Mouse (Mus musculus) stomach, embryonic 15.5 days (tissue): ENCODE results near the gene Znrd1. TPM values are rescaled to one million over a fixed set of nuclear protein-coding genes. Genes with fewer than 3 reads are reported as not detected.

ENCODE experiments used
- ATAC-seq: fragments of 200-750 bp; cut with Nextera tagmentation; 2 replicates; pipeline ENCODE4 v1.8.0; 2017; ENCODE audit warnings: low read depth, moderate number of reproducible peaks, moderate TSS enrichment; ENCODE audit not compliant: insufficient read depth, low FRiP score
- H3K27ac ChIP-seq: fragments of 300-500 bp; sonication (generic); 2 replicates; pipeline ENCODE4 v1.5.1; 2015; ENCODE audit warnings: mild to moderate bottlenecking, inconsistent platforms
- H3K27me3 ChIP-seq: fragments of 300-500 bp; sonication (generic); replicated peaks from 2 replicates; pipeline ENCODE4 v1.6.1; 2015; ENCODE audit warnings: inconsistent platforms
- H3K36me3 ChIP-seq: fragments of 300-500 bp; sonication (generic); 2 replicates; pipeline ENCODE4 v1.6.1; 2015; ENCODE audit warnings: inconsistent platforms
- H3K4me1 ChIP-seq: fragments of 300-500 bp; sonication (generic); 2 replicates; pipeline ENCODE4 v1.6.1; 2015; ENCODE audit warnings: inconsistent platforms
- H3K4me2 ChIP-seq: fragments of 300-500 bp; sonication (generic); 2 replicates; pipeline ENCODE4 v1.6.1; 2015; ENCODE audit warnings: mild to moderate bottlenecking, inconsistent platforms
- H3K4me3 ChIP-seq: fragments of 300-500 bp; sonication (generic); replicated peaks from 2 replicates; pipeline ENCODE4 v1.5.1; 2015; ENCODE audit warnings: inconsistent platforms
- H3K9ac ChIP-seq: fragments of 300-500 bp; sonication (generic); 2 replicates; pipeline ENCODE4 v1.6.1; 2015; ENCODE audit warnings: inconsistent platforms
- H3K9me3 ChIP-seq: fragments of 300-500 bp; sonication (generic); 2 replicates; pipeline ENCODE4 v1.6.1; 2016; ENCODE audit warnings: inconsistent platforms
- WGBS: fragments of 180-500 bp; shearing (Covaris S2); methylation state at CpG from one replicate; pipeline ENCODE4 v1.1.7; 2015; 5-methylcytosine and 5-hydroxymethylcytosine counted together
- polyA plus RNA-seq: library from polyadenylated mRNA; unstranded; fragments of >200 nt; fragmentation: Nextera tagmentation; extraction: Ambion mirVana; gene quantifications from 2 replicates; pipeline ENCODE4 v1.2.1, GENCODE M21; 2015

The Znrd1 gene
- polyA plus RNA-seq, 1 experiment from 2014 or later = 75.9 TPM

DNA sequence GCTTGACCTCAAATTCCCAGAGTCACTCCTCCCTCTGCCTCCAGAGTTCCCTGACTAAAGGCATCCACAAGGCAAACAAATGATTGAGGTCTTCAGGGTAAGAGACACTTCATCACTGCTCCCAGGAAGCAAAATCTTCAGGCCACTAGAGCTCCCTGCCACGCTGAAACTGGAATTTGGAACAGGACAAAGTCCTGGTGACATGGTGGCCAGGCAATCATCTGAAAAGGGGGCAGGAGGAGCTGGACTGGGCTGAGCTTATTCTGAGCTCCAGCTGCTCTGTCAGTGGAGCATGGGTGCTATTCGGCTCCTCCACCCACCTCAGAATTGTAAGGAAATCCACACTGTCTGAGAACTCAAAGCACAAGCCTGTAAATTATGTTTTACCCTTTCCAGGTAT lies 46.3 kb downstream of the Znrd1 start:
- H3K27ac ChIP-seq = no peak overlapping the region
- no peaks in the 10 kb centered on the region for H3K4me1 ChIP-seq
- H3K9me3 ChIP-seq = no peaks in the 10 kb centered on the region
- no peak overlapping the region for H3K4me2 ChIP-seq
- no peak overlapping the region for H3K9ac ChIP-seq
- 53% methylated on average over 2 of the region's 2 CpGs for WGBS
- no peak for ATAC-seq
- no peaks in the 10 kb centered on the region for H3K36me3 ChIP-seq
- H3K27me3 ChIP-seq = no peaks in the 10 kb centered on the region
- no peak overlapping the region for H3K4me3 ChIP-seq

DNA sequence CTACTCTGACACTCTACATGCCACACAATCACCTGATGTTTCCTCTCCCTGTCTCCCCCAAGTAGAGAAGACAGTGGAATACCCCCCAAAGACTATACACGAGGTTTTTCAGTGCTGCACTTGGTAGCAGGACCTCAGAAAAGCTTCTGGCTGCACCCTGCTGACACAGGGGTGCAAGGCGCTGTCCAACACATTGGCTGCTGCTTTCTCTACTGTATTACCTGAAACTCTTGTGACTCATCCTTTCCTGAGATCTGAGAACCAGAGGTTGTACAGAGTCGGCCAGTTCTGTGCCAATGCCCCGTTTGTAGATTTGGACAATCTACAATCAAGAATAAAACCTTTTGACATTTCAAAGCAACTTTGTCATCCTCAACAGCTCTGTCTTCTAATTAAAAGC lies 48.6 kb downstream of the Znrd1 start:
- H3K27ac ChIP-seq = no peak overlapping the region
- H3K4me3 ChIP-seq = no peak overlapping the region
- ATAC-seq = no peak
- WGBS = 47% methylated on average over 4 of the region's 4 CpGs
- H3K4me2 ChIP-seq = no peak overlapping the region
- no peaks in the 10 kb centered on the region for H3K4me1 ChIP-seq
- H3K9ac ChIP-seq = no peak overlapping the region
- H3K9me3 ChIP-seq = no peaks in the 10 kb centered on the region
- no peaks in the 10 kb centered on the region for H3K36me3 ChIP-seq
- H3K27me3 ChIP-seq = no peaks in the 10 kb centered on the region

DNA sequence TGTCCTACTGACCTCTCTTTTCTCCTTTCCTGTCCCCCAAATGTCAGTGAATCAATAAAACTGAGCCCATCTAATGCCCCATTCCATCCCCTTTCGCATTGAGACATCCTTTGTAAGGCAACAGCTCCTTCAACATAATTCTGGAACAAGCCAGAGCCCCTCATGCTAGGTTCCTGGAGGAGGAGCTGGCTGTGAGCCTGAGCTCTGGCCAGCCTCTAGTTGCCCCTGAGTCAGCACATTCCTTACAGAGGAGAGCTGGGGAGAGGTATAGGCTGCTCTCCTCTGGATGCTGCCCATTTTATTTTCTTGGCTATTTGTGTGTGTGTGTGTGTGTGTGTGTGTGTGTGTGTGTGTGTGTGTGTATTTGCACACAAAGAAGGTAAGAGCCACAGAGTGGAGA lies 50.1 kb downstream of the Znrd1 start:
- WGBS = 48% methylated on average over 1 of the region's 1 CpGs
- Histone ChIP-seq H3K27ac (no peak overlapping the region), H3K4me3 (no peak overlapping the region), H3K36me3 (no peaks in the 10 kb centered on the region), H3K9me3 (no peaks in the 10 kb centered on the region), H3K9ac (no peak overlapping the region), H3K27me3 (no peaks in the 10 kb centered on the region), H3K4me2 (no peak overlapping the region), H3K4me1 (no peaks in the 10 kb centered on the region)
- peak; percentile 47; the same call in 1 of the 2 replicates for ATAC-seq

Other genes with a start within 250 kb of the Znrd1 start
- not detected in 2 replicates for gene H2-M10.5, start 185.6 kb downstream of the Znrd1 start, polyA plus RNA-seq
- gene H2-M10.6, start 146.4 kb downstream of the Znrd1 start, polyA plus RNA-seq = not detected in 2 replicates
- gene Trim26, start 121.4 kb downstream of the Znrd1 start, polyA plus RNA-seq = 41.0 and 42.2 TPM in 2 replicates
- gene Trim15, start 91.3 kb downstream of the Znrd1 start, polyA plus RNA-seq = 1.2 and 1.4 TPM in 2 replicates
- 9.3 and 25.4 TPM in 2 replicates for gene Trim10, start 89.0 kb downstream of the Znrd1 start, polyA plus RNA-seq
- 0.06 and 0.08 TPM in 2 replicates for gene Trim40, start 68.4 kb downstream of the Znrd1 start, polyA plus RNA-seq
- gene Trim31, start 60.4 kb downstream of the Znrd1 start, polyA plus RNA-seq = 9.3 and 11.8 TPM in 2 replicates
- 0.88 and 2.4 TPM in 2 replicates for gene Rnf39, start 15.6 kb downstream of the Znrd1 start, polyA plus RNA-seq
- 102 and 116 TPM in 2 replicates for gene Ppp1r11, start 6.8 kb downstream of the Znrd1 start, polyA plus RNA-seq
- 5.6 and 6.1 TPM in 2 replicates for gene Znrd1as, start within 50 bp of the Znrd1 start, polyA plus RNA-seq
- gene 2410137M14Rik, start 22.7 kb upstream of the Znrd1 start, polyA plus RNA-seq = not detected in 2 replicates
- 0.27 and 0.37 TPM in 2 replicates for gene H2-M5, start 31.0 kb upstream of the Znrd1 start, polyA plus RNA-seq
- gene Zfp57, start 42.6 kb upstream of the Znrd1 start, polyA plus RNA-seq = 60.0 and 63.7 TPM in 2 replicates
- gene Mog, start 64.8 kb upstream of the Znrd1 start, polyA plus RNA-seq = 0.10 and 0.13 TPM in 2 replicates
- 8.6 and 11.2 TPM in 2 replicates for gene Gabbr1, start 87.4 kb upstream of the Znrd1 start, polyA plus RNA-seq
- gene Olfr90, start 129.9 kb upstream of the Znrd1 start, polyA plus RNA-seq = not detected in 2 replicates
- not detected in 2 replicates for gene Olfr91, start 139.7 kb upstream of the Znrd1 start, polyA plus RNA-seq
- not detected in 2 replicates for gene Olfr92, start 161.5 kb upstream of the Znrd1 start, polyA plus RNA-seq
- gene Olfr93, start 202.9 kb upstream of the Znrd1 start, polyA plus RNA-seq = not detected in 2 replicates
- gene Ubd, start 235.3 kb upstream of the Znrd1 start, polyA plus RNA-seq = not detected in 2 replicates
- gene Olfr94, start 242.4 kb upstream of the Znrd1 start, polyA plus RNA-seq = not detected in 2 replicates